ENCODE assay signal across 8 mouse cellular contexts in genomic region chr1:155416147-155416700, GRCm38 (mm10). TPM values are rescaled to one million over a fixed set of nuclear protein-coding genes. Genes with fewer than 3 reads are reported as not detected.
DNase-seq lines count a peak whose midpoint lies in the region; ATAC-seq and TF ChIP-seq lines count a peak whose summit lies in the region.

No protein-coding gene starts in this region.

- no peaks in the 10 kb centered on the region; the same call in 1 of the 2 replicates for H3K4me1 ChIP-seq in hindbrain, embryonic 16.5 days (ENCODE audit: control insufficient read depth, insufficient read depth, low read depth, low read length)

- no peaks in the 10 kb centered on the region for H3K9me3 ChIP-seq in hindbrain, embryonic 16.5 days (ENCODE audit: control insufficient read depth, low read length)

- H3K4me3 ChIP-seq in left cerebral cortex, adult 2 months, result peak overlapping the region; percentile 87
- H3K4me3 ChIP-seq in hindbrain, embryonic 16.5 days (ENCODE audit: low read length), result peak overlapping the region; percentile 95
- H3K4me3 ChIP-seq in myocyte, result peak overlapping the region; percentile 59

- no peak for ATAC-seq in hindbrain, embryonic 16.5 days

- intact Hi-C loops in left cerebral cortex, adult 2 months (cut with DNase I), result loop anchor here (2.0 to 5.0 kb wide), 3 partner anchors 76 to 121 kb away; no protein-coding TSS in a partner anchor
- intact Hi-C loops in gastrocnemius, postnatal 14 days (cut with DNase I; ENCODE audit: low total_unique reads), result loop anchor here (10.0 kb wide), 2 partner anchors 71 to 119 kb away; no protein-coding TSS in a partner anchor

- H3K27me3 ChIP-seq in hindbrain, embryonic 16.5 days (replicated peaks; ENCODE audit: control insufficient read depth, insufficient read depth, low read length), result no peaks in the 10 kb centered on the region
- H3K27me3 ChIP-seq in myocyte (ENCODE audit: control insufficient read depth, insufficient read depth, insufficient read length), result no peaks in the 10 kb centered on the region

- no peak for TF ChIP-seq CTCF in left cerebral cortex, adult 2 months (IDR thresholded peaks at IDR 0.05)

- H3K36me3 ChIP-seq in hindbrain, embryonic 16.5 days (ENCODE audit: control insufficient read depth, insufficient read depth, low read length), result no peaks in the 10 kb centered on the region
- H3K36me3 ChIP-seq in myocyte (ENCODE audit: control insufficient read depth, insufficient read depth), result no peaks in the 10 kb centered on the region

- peaks cover 20% of the 10 kb centered on the region for H3K79me2 ChIP-seq in myocyte (ENCODE audit: control insufficient read depth, insufficient read depth)

- peak overlapping the region; percentile 33 for H3ac ChIP-seq in myocyte (ENCODE audit: control insufficient read depth, insufficient read length)

- H3K9ac ChIP-seq in hindbrain, embryonic 16.5 days (ENCODE audit: low read depth, low read length), result peak overlapping the region; percentile 94

- H3K27ac ChIP-seq in left cerebral cortex, adult 2 months, result peak overlapping the region; percentile 89
- H3K27ac ChIP-seq in hindbrain, embryonic 16.5 days (ENCODE audit: low read depth, low read length), result peak overlapping the region; percentile 92

- no peak for DNase-seq in left cerebral cortex, adult 2 months (ENCODE audit: extremely low spot score in 1 of 2, low spot score in 2 of 2)
- DNase-seq in left cerebral cortex, adult 11 months (ENCODE audit: low spot score), result no peak
- DNase-seq in adipocyte (ENCODE audit: low spot score), result peak; percentile 41
- no peak for DNase-seq in B cell, adult 2 months
- DNase-seq in gastrocnemius, postnatal 14 days, result no peak
- no peak for DNase-seq in testis, postnatal 14 days (ENCODE audit: low spot score)

- H3K4me2 ChIP-seq in hindbrain, embryonic 16.5 days (ENCODE audit: low read length), result peak overlapping the region; percentile 53
- peak overlapping the region; percentile 77 for H3K4me2 ChIP-seq in myocyte (ENCODE audit: low read depth)

- no peak for TF ChIP-seq POLR2A in myocyte (IDR thresholded peaks at IDR 0.05; ENCODE audit: insufficient read length, low read depth)

- WGBS in hindbrain, embryonic 16.5 days, result 2% methylated on average over 6 of the region's 6 CpGs

TF ChIP-seq in myocyte, 11 proteins besides CTCF, POLR2A, EP300 and RAD21:
- TF ChIP-seq E2F4 (IDR thresholded peaks at IDR 0.05; ENCODE audit: insufficient read depth) (no peak), REST (IDR thresholded peaks at IDR 0.05; ENCODE audit: insufficient read depth, insufficient read length) (no peak), MYOD1 (IDR thresholded peaks at IDR 0.05; ENCODE audit: control insufficient read depth in 1 of 3, insufficient read length in 2 of 3, low read depth in 2 of 3) (no peak), MYOG (IDR thresholded peaks at IDR 0.05; ENCODE audit: control insufficient read depth in 1 of 3, insufficient read depth in 1 of 3, insufficient read length in 2 of 3, low read depth in 2 of 3) (no peak), CEBPB (IDR thresholded peaks at IDR 0.05; ENCODE audit: insufficient read depth, poor library complexity, severe bottlenecking) (no peak), USF1 (IDR thresholded peaks at IDR 0.05; ENCODE audit: low read depth) (no peak), TCF12 (IDR thresholded peaks at IDR 0.05; ENCODE audit: insufficient read depth, poor library complexity, severe bottlenecking) (no peak), SRF (IDR thresholded peaks at IDR 0.05; ENCODE audit: control insufficient read depth, insufficient read length, low read depth) (no peak), MAX (IDR thresholded peaks at IDR 0.05; ENCODE audit: low read depth) (no peak), POLR2AphosphoS2 (IDR thresholded peaks at IDR 0.05; ENCODE audit: insufficient read length, low read depth) (no peak), TCF3 (IDR thresholded peaks at IDR 0.05; ENCODE audit: insufficient read length, low read depth) (no peak)
TF ChIP-seq in myocyte: peak in this region for 0.

RNA-seq across cellular contexts. Expression of gene Xpr1, which starts 1.0 kb away (rescaled TPM):
- total RNA-seq in left cerebral cortex, adult 2 months (2021), result 10 to 100 TPM; 86.1 to 89.4 TPM
- polyA plus RNA-seq in hindbrain, embryonic 16.5 days (2015; fragmentation: Nextera tagmentation; extraction: Ambion mirVana), result 40.7 and 44.6 TPM in 2 replicates
- polyA plus RNA-seq in myocyte (2012; fragmentation: generic; extraction: Trizol), result 8.7 TPM
- total RNA-seq in gastrocnemius, postnatal 14 days (2021), result 10 to 100 TPM; 28.4 to 30.8 TPM
